Comparison of ENCODE assay signal across 8 mouse cellular contexts in genomic region chr14:99046782-99047181, GRCm38 (mm10). TPM values are rescaled to one million over a fixed set of nuclear protein-coding genes. Genes with fewer than 3 reads are reported as not detected.
A peak's percentile ranks its signal among the peaks of the same experiment; 100 is the strongest.
DNase-seq lines count a peak whose midpoint lies in the region; ATAC-seq and TF ChIP-seq lines count a peak whose summit lies in the region.

No protein-coding gene starts in this region.

- peak; percentile 6 for ATAC-seq in kidney, embryonic 15.5 days (replicated peaks; ENCODE audit: low FRiP score)
- ATAC-seq in liver, embryonic 14.5 days (ENCODE audit: insufficient read depth): no peak
- ATAC-seq in stomach, embryonic 16.5 days (ENCODE audit: insufficient read depth, low FRiP score): peak; percentile 2; the same call in 1 of the 2 replicates

- no peaks in the 10 kb centered on the region for H3K27me3 ChIP-seq in kidney, embryonic 15.5 days
- H3K27me3 ChIP-seq in liver, embryonic 14.5 days (ENCODE audit: control insufficient read depth, insufficient read depth, low read length): no peaks in the 10 kb centered on the region
- no peaks in the 10 kb centered on the region for H3K27me3 ChIP-seq in stomach, embryonic 16.5 days (ENCODE audit: control insufficient read depth, insufficient read depth, low read length)

- H3K4me1 ChIP-seq in kidney, embryonic 15.5 days: peaks cover 39% of the 10 kb centered on the region
- peaks cover 10 to 23% of the 10 kb centered on the region in 2 experiments for H3K4me1 ChIP-seq in liver, embryonic 14.5 days (replicated peaks; ENCODE audit: control insufficient read depth in 2 of 2, insufficient read depth in 2 of 2, low read length in 1 of 2)
- H3K4me1 ChIP-seq in stomach, embryonic 16.5 days (ENCODE audit: control insufficient read depth, insufficient read depth, low read length): peaks cover 20% of the 10 kb centered on the region

- no peak for DNase-seq in kidney, postnatal 14 days
- peak; percentile 16 for DNase-seq in adipocyte (ENCODE audit: low spot score)
- DNase-seq in forelimb bud, embryonic 11.5 days (ENCODE audit: low read depth, low spot score): peak; percentile 13
- peak in 2 of 3 experiments; percentile 29 to 52 for DNase-seq in liver, embryonic 14.5 days (ENCODE audit: low read depth in 3 of 3, low spot score in 3 of 3)
- DNase-seq in left cerebral cortex, adult 11 months (ENCODE audit: low spot score): no peak
- no peak for DNase-seq in layer of hippocampus, adult 9-10 months (ENCODE audit: low spot score)

- peak overlapping the region; percentile 99 for H3K4me3 ChIP-seq in kidney, embryonic 15.5 days (replicated peaks)
- H3K4me3 ChIP-seq in liver, embryonic 14.5 days (ENCODE audit: insufficient read depth in 1 of 2, low read depth in 2 of 2, low read length in 2 of 2): peak overlapping the region; percentile 95 to 98
- peak overlapping the region; percentile 99 for H3K4me3 ChIP-seq in stomach, embryonic 16.5 days (replicated peaks; ENCODE audit: low read length)

- peak overlapping the region; percentile 63 for H3K4me2 ChIP-seq in kidney, embryonic 15.5 days
- H3K4me2 ChIP-seq in liver, embryonic 14.5 days (ENCODE audit: low read depth): peak overlapping the region; percentile 71
- peak overlapping the region; percentile 73 for H3K4me2 ChIP-seq in stomach, embryonic 16.5 days (ENCODE audit: low read depth, low read length)

- under 1% methylated on average over 15 of the region's 15 CpGs for WGBS in kidney, embryonic 15.5 days
- WGBS in liver, embryonic 14.5 days (ENCODE audit: insufficient replicate concordance): 0% methylated on average over 15 of the region's 15 CpGs
- WGBS in stomach, embryonic 16.5 days: under 1% methylated on average over 15 of the region's 15 CpGs

- TF ChIP-seq EP300 in liver, embryonic 14.5 days (IDR thresholded peaks at IDR 0.05; ENCODE audit: low read depth): no peak

- no peak for TF ChIP-seq CTCF in liver, embryonic 14.5 days (IDR thresholded peaks at IDR 0.05; ENCODE audit: low read depth)

- peak overlapping the region; percentile 98 for H3K9ac ChIP-seq in kidney, embryonic 15.5 days
- peak overlapping the region; percentile 74 for H3K9ac ChIP-seq in liver, embryonic 14.5 days (replicated peaks)
- peak overlapping the region; percentile 79 for H3K9ac ChIP-seq in stomach, embryonic 16.5 days (ENCODE audit: low read length)

- H3K36me3 ChIP-seq in kidney, embryonic 15.5 days: peaks cover 19% of the 10 kb centered on the region
- peaks cover 5% of the 10 kb centered on the region for H3K36me3 ChIP-seq in liver, embryonic 14.5 days (replicated peaks; ENCODE audit: control insufficient read depth, insufficient read depth, low read depth)
- H3K36me3 ChIP-seq in stomach, embryonic 16.5 days (ENCODE audit: control insufficient read depth, insufficient read depth, low read length): peaks cover 6% of the 10 kb centered on the region; the same call in 1 of the 2 replicates

- H3K27ac ChIP-seq in kidney, embryonic 15.5 days: peak overlapping the region; percentile 96
- H3K27ac ChIP-seq in liver, embryonic 14.5 days: peak overlapping the region; percentile 74
- peak overlapping the region; percentile 83 for H3K27ac ChIP-seq in stomach, embryonic 16.5 days (ENCODE audit: low read length)

- no peaks in the 10 kb centered on the region for H3K9me3 ChIP-seq in kidney, embryonic 15.5 days (replicated peaks)
- H3K9me3 ChIP-seq in liver, embryonic 14.5 days (ENCODE audit: control insufficient read depth, low read length): no peaks in the 10 kb centered on the region
- H3K9me3 ChIP-seq in stomach, embryonic 16.5 days (replicated peaks; ENCODE audit: control insufficient read depth, low read length): no peaks in the 10 kb centered on the region

RNA-seq across cellular contexts. Expression of gene Bora, which starts 0.8 kb away (rescaled TPM):
- polyA plus RNA-seq in kidney, embryonic 15.5 days (2015; fragmentation: Nextera tagmentation; extraction: Ambion mirVana): 82.0 and 84.8 TPM in 2 replicates
- 8.9 and 12.4 TPM in 2 replicates for polyA plus RNA-seq in liver, embryonic 14.5 days (2012; rRNA removed)
- polyA plus RNA-seq in liver, embryonic 14.5 days (2014; fragmentation: Nextera tagmentation; extraction: Ambion mirVana): 18.4 and 21.1 TPM in 2 replicates
- polyA plus RNA-seq in stomach, embryonic 16.5 days (2015; fragmentation: Nextera tagmentation; extraction: Ambion mirVana): 49.5 and 53.5 TPM in 2 replicates

RNA-seq across cellular contexts. Expression of gene Mzt1, which starts 0.8 kb away (rescaled TPM):
- 84.8 and 94.3 TPM in 2 replicates for polyA plus RNA-seq in kidney, embryonic 15.5 days (2015; fragmentation: Nextera tagmentation; extraction: Ambion mirVana)
- 19.1 and 25.8 TPM in 2 replicates for polyA plus RNA-seq in liver, embryonic 14.5 days (2012; rRNA removed)
- polyA plus RNA-seq in liver, embryonic 14.5 days (2014; fragmentation: Nextera tagmentation; extraction: Ambion mirVana): 29.5 and 30.4 TPM in 2 replicates
- polyA plus RNA-seq in stomach, embryonic 16.5 days (2015; fragmentation: Nextera tagmentation; extraction: Ambion mirVana): 66.6 and 67.8 TPM in 2 replicates

RNA-seq across cellular contexts. Expression of gene Pibf1, which starts 52.4 kb away (rescaled TPM):
- polyA plus RNA-seq in kidney, embryonic 15.5 days (2015; fragmentation: Nextera tagmentation; extraction: Ambion mirVana): 18.5 and 20.7 TPM in 2 replicates
- polyA plus RNA-seq in liver, embryonic 14.5 days (2012; rRNA removed): 1.4 and 2.8 TPM in 2 replicates
- 5.3 and 5.6 TPM in 2 replicates for polyA plus RNA-seq in liver, embryonic 14.5 days (2014; fragmentation: Nextera tagmentation; extraction: Ambion mirVana)
- polyA plus RNA-seq in stomach, embryonic 16.5 days (2015; fragmentation: Nextera tagmentation; extraction: Ambion mirVana): 13.7 and 14.8 TPM in 2 replicates

RNA-seq across cellular contexts. Expression of gene Rpl36a-ps1, which starts 52.7 kb away (rescaled TPM):
- 2.0 and 2.7 TPM in 2 replicates for polyA plus RNA-seq in kidney, embryonic 15.5 days (2015; fragmentation: Nextera tagmentation; extraction: Ambion mirVana)
- 0.79 and 4.8 TPM in 2 replicates for polyA plus RNA-seq in liver, embryonic 14.5 days (2012; rRNA removed)
- 1.6 and 2.5 TPM in 2 replicates for polyA plus RNA-seq in liver, embryonic 14.5 days (2014; fragmentation: Nextera tagmentation; extraction: Ambion mirVana)
- 0.79 and 3.1 TPM in 2 replicates for polyA plus RNA-seq in stomach, embryonic 16.5 days (2015; fragmentation: Nextera tagmentation; extraction: Ambion mirVana)

RNA-seq across cellular contexts. Expression of gene Dis3, which starts 52.8 kb away (rescaled TPM):
- polyA plus RNA-seq in kidney, embryonic 15.5 days (2015; fragmentation: Nextera tagmentation; extraction: Ambion mirVana): 29.6 and 31.5 TPM in 2 replicates
- polyA plus RNA-seq in liver, embryonic 14.5 days (2012; rRNA removed): 6.0 and 9.6 TPM in 2 replicates
- 16.3 and 18.1 TPM in 2 replicates for polyA plus RNA-seq in liver, embryonic 14.5 days (2014; fragmentation: Nextera tagmentation; extraction: Ambion mirVana)
- polyA plus RNA-seq in stomach, embryonic 16.5 days (2015; fragmentation: Nextera tagmentation; extraction: Ambion mirVana): 22.7 and 24.7 TPM in 2 replicates

Comparison
In these comparisons a context has a peak if more than half of its experiments do, and no peak if none do; other contexts are left out.
1. DNase-seq: peak in adipocyte (single experiment), forelimb bud, embryonic 11.5 days (single experiment) and liver, embryonic 14.5 days (2 of 3); none in kidney, postnatal 14 days (single experiment), left cerebral cortex, adult 11 months (single experiment) and layer of hippocampus, adult 9-10 months (single experiment).
2. Peak in every context shown above with its lines, with median percentiles within 50 percentile points of each other: H3K27ac ChIP-seq, H3K4me2 ChIP-seq, H3K4me3 ChIP-seq and H3K9ac ChIP-seq.